Mouse (Mus musculus) natural killer cell, adult 2 months (primary cell): ENCODE measurements around the gene Cort.

Experiments used
- DNase-seq, 2 experiments: peaks; one replicate each; pipeline ENCODE4 v3.0.0; 2022; ENCODE audit warnings: low spot score in 2 of 2

Gene Cort

DNA sequence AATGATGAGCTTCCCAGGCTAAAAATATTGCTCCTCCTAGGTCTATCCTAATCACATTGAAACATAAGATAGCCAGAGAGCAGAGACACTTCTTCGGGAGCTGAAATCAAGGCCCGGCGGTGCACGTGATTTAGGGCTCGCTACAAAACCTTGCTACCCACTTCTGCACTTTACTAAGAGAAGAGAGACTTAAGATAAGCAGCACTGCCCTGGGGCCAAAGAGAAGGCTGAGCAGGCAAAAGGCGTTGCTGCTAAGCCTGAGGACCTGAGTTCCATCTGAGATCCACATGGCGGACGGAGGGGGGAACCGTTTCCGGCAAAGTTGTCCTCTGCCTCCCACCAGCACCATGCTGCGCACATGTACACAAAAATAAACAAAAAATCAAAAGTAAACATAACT is 28.0 kb downstream of the Cort start:
- no peak for DNase-seq

DNA sequence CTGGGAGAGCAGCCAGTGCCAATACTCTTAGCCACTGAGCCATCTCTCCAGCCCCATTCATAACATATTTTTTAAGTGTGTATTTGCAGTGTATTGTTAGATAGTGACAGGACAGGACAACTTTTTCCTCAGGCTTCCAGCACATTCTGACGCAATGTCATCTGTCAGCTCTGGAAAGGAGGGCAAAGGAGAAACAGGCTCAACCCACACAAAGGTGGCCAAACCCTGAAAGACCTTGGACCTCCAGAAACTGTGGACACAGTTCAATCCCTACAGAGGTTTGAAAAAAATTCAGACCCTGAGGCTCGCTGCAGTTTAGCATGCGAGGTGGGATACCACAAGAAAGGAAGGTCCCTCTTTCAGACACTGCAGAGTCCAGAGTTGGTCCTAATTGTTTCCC is 28.6 kb downstream of the Cort start:
- no peak for DNase-seq

- no peak for DNase-seq
Measured at GRCm38 (mm10) chr4:149091364-149091763, 35.2 kb downstream of the Cort start.

GRCm38 (mm10) chr4:149085381-149085780 is 41.2 kb downstream of the Cort start:
- no peak for DNase-seq

DNA sequence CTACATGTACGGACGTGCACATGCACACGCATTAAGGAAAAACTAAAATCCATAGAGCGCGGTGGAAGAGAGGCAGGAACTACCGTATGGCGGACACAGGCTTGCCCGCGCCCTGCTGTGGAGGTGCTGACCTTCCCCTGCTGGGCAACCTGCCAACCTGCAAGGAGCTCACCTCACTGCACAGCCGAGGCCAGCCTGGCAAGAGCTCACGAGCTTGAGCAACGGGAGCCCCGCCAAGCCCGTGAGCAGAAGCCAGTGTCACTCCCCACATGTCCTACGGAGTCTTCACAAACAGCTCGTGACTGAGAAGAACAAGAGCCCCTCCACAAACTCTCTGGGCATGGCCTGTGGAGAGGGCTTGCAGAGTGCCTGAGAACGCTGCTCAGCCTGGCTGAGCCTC is 45.0 kb downstream of the Cort start:
- no peak for DNase-seq

- no peak for DNase-seq
Measured at GRCm38 (mm10) chr4:149080111-149080510, 46.5 kb downstream of the Cort start.

- no peak for DNase-seq
Measured at GRCm38 (mm10) chr4:149079629-149080028, 46.9 kb downstream of the Cort start.

GRCm38 (mm10) chr4:149078261-149078660 is 48.3 kb downstream of the Cort start:
- no peak for DNase-seq

- DNase-seq = peak; percentile 62 to 70
Measured at GRCm38 (mm10) chr4:149075871-149076575, 50.5 kb downstream of the Cort start.

DNA sequence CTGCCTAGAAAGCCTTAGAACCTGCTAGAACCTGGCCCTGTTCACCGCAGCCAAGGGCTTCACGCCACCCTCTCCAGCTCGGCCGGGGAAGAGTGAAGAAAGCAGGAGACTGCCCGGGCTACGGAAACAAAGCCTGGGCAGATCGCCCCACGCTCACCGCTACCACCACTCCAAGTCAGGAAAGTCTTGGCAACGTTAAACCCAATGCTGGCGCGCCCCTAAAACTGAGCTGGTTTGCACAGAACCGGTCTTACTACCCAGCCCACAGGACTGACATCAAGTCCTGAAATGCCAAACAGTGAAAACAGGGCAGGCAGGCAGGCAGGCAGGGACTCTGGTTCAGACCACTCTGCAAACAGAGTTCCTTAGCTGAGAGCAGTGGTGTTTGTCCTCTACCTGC is 51.5 kb downstream of the Cort start:
- no peak for DNase-seq
